ENCODE assay signal across 22 mouse cellular contexts in genomic region chr17:8554219-8554618, GRCm38 (mm10). TPM values are rescaled to one million over a fixed set of nuclear protein-coding genes. Genes with fewer than 3 reads are reported as not detected.
"Had no signal": no experiment of that assay in that cellular context is flagged by ENCODE, and none has a peak within 500 bp of the region (broad histone marks: within the 10 kb centered on the region; RNA-seq: fewer than 3 reads in every experiment).

No protein-coding gene starts in this region.

- H3K9ac ChIP-seq: kidney, embryonic 15.5 days; limb, embryonic 12.5 days; liver, embryonic 13.5 days; liver, postnatal 0 days; lung, embryonic 15.5 days; neural tube, embryonic 15.5 days had no signal

- H3K4me2 ChIP-seq: kidney, embryonic 15.5 days; limb, embryonic 12.5 days; liver, embryonic 13.5 days; lung, embryonic 15.5 days; neural tube, embryonic 15.5 days had no signal

- H3K4me1 ChIP-seq: kidney, embryonic 15.5 days; liver, embryonic 13.5 days; lung, embryonic 15.5 days; neural tube, embryonic 15.5 days had no signal

- H3K9me3 ChIP-seq: kidney, embryonic 15.5 days; limb, embryonic 12.5 days; liver, embryonic 13.5 days; lung, embryonic 15.5 days; neural tube, embryonic 15.5 days had no signal

- ATAC-seq: liver, postnatal 0 days had no signal

- H3K36me3 ChIP-seq: kidney, embryonic 15.5 days; limb, embryonic 12.5 days; liver, embryonic 13.5 days; lung, embryonic 15.5 days; neural tube, embryonic 15.5 days had no signal

- DNase-seq: kidney, postnatal 14 days; liver; liver, embryonic 13.5 days; liver, postnatal 0 days; lung, postnatal 14 days; midbrain, embryonic 14.5 days; thymus, adult 18-20 months; thymus, postnatal 14 days had no signal

- H3K27ac ChIP-seq: kidney, embryonic 15.5 days; limb, embryonic 12.5 days; liver, embryonic 13.5 days; lung, embryonic 15.5 days; macrophage; neural tube, embryonic 15.5 days had no signal

- H3K4me3 ChIP-seq: kidney, embryonic 15.5 days; limb, embryonic 12.5 days; liver, embryonic 13.5 days; lung, embryonic 15.5 days; myocyte; neural tube, embryonic 15.5 days had no signal

- H3K27me3 ChIP-seq: lung, embryonic 15.5 days; neural tube, embryonic 15.5 days had no signal

RNA-seq across cellular contexts. Expression of gene Gm17087, which starts 12.5 kb away (rescaled TPM):
- total RNA-seq: layer of hippocampus, adult 8-10 months; layer of hippocampus, postnatal 14 days; left cerebral cortex, adult 18-20 months; left cerebral cortex, postnatal 25 days had no signal
- polyA plus RNA-seq: kidney, embryonic 15.5 days; large intestine, adult 2 months; limb, embryonic 12.5 days; liver, embryonic 13.5 days; liver, postnatal 0 days; lung, embryonic 15.5 days; macrophage; midbrain, embryonic 14.5 days; myocyte; neural tube, embryonic 11.5 days; neural tube, embryonic 15.5 days; stomach, embryonic 14.5 days; urinary bladder, adult 2 months had no signal
